Mouse (Mus musculus) urinary bladder, adult 18-20 months (tissue): Measurements from ENCODE around the gene Mctp2.

Source experiments
- DNase-seq, 2 experiments: peaks; one replicate each; pipeline ENCODE4 v3.0.0; 2022; ENCODE audit warnings: low spot score in 2 of 2, mixed read lengths in 2 of 2

Mctp2 gene

GRCm38 (mm10) chr7:72165726-72166701 is 140.4 kb downstream of the Mctp2 start:
- no peak for DNase-seq

- no peak for DNase-seq
Observed at GRCm38 (mm10) chr7:72162256-72162655, 144.2 kb downstream of the Mctp2 start.

GRCm38 (mm10) chr7:72159513-72160063 is 146.8 kb downstream of the Mctp2 start:
- no peak for DNase-seq

GRCm38 (mm10) chr7:72150799-72151708 is 155.4 kb downstream of the Mctp2 start:
- no peak for DNase-seq

- no peak for DNase-seq
Observed at GRCm38 (mm10) chr7:72149073-72149472, 157.3 kb downstream of the Mctp2 start.

GRCm38 (mm10) chr7:72146849-72147248 is 159.6 kb downstream of the Mctp2 start:
- no peak for DNase-seq

GRCm38 (mm10) chr7:72145726-72146520 is 160.5 kb downstream of the Mctp2 start:
- no peak for DNase-seq

GRCm38 (mm10) chr7:72138701-72139100 is 167.7 kb downstream of the Mctp2 start:
- no peak for DNase-seq

- DNase-seq = no peak
Observed at GRCm38 (mm10) chr7:72120986-72121385, 185.4 kb downstream of the Mctp2 start.

GRCm38 (mm10) chr7:72119713-72120112 is 186.7 kb downstream of the Mctp2 start:
- no peak for DNase-seq

GRCm38 (mm10) chr7:72117376-72118077 is 188.9 kb downstream of the Mctp2 start:
- no peak for DNase-seq

GRCm38 (mm10) chr7:72115073-72115472 is 191.3 kb downstream of the Mctp2 start:
- no peak for DNase-seq

GRCm38 (mm10) chr7:72110578-72110977 is 195.8 kb downstream of the Mctp2 start:
- no peak for DNase-seq

- DNase-seq = no peak
Observed at GRCm38 (mm10) chr7:72108639-72109399, 197.6 kb downstream of the Mctp2 start.

GRCm38 (mm10) chr7:72104170-72104569 is 202.2 kb downstream of the Mctp2 start:
- no peak for DNase-seq

GRCm38 (mm10) chr7:72103654-72104053 is 202.8 kb downstream of the Mctp2 start:
- no peak for DNase-seq

- DNase-seq = no peak
Observed at GRCm38 (mm10) chr7:72100683-72101082, 205.7 kb downstream of the Mctp2 start.

GRCm38 (mm10) chr7:72098603-72099002 is 207.8 kb downstream of the Mctp2 start:
- DNase-seq = no peak

GRCm38 (mm10) chr7:72096973-72097372 is 209.4 kb downstream of the Mctp2 start:
- no peak for DNase-seq

GRCm38 (mm10) chr7:72096433-72096832 is 210.0 kb downstream of the Mctp2 start:
- DNase-seq = no peak
